Mouse (Mus musculus): ENCODE results near the gene Plcb1.

DNA sequence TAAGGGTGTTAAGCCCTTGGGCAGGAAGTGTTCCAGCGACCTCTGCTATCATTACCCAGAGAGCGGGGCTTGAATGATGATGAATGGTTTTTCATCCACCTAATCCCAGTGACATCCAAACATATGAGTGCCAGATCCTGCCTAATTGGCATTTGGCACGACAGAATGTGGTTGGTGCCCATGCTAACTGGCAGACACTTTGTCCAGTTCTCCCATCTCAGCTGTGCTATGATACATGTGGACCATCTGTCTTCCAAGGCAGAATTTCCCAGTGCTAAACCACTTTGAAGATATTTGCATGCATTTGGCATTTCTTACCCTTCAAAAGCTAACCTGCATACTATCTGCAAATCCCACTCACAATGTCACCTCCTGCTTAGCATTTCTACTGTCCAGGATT is 492.6 kb downstream of the Plcb1 start:
- TF ChIP-seq ZC3H11A (IDR thresholded peaks at IDR 0.05; ENCODE audit: borderline replicate concordance, low read depth, low read length) (no peak), ZNF384 (IDR thresholded peaks at IDR 0.05; ENCODE audit: low read depth, low read length) (no peak), CHD2 (IDR thresholded peaks at IDR 0.05; ENCODE audit: low read depth, low read length) (no peak), HCFC1 (IDR thresholded peaks at IDR 0.05; ENCODE audit: borderline replicate concordance, insufficient read depth, low read length) (no peak), MAFK (IDR thresholded peaks at IDR 0.05; ENCODE audit: insufficient read depth, low read depth, low read length) (no peak)
